Mouse (Mus musculus) lung, adult 2 months (tissue): ENCODE measurements around the gene Atp5g3. TPM values are rescaled to one million over a fixed set of nuclear protein-coding genes. Genes with fewer than 3 reads are reported as not detected.
A peak's percentile ranks its signal among the peaks of the same experiment; 100 is the strongest.
"Not testable (repeated sequence)": the region's sequence is repeated elsewhere in the genome, so short reads cannot be mapped to it uniquely, and the experiment has no call there.

ENCODE experiments used
- DNase-seq: peaks from one replicate; pipeline ENCODE4 v3.0.0; 2022
- H3K4me1 ChIP-seq: fragments of 200-500 bp; 2 replicates; pipeline ENCODE4 v1.6.1; 2011; ENCODE audit warnings: low read length; ENCODE audit not compliant: control insufficient read depth, insufficient read depth
- H3K4me3 ChIP-seq: fragments of 200-500 bp; replicated peaks from 2 replicates; pipeline ENCODE3; 2011; ENCODE audit warnings: low read depth, mild to moderate bottlenecking, control low read depth, low read length; ENCODE audit errors: extremely low read depth
- CTCF ChIP-seq: fragments of 200-500 bp; IDR thresholded peaks from 2 replicates; pipeline ENCODE4 v1.5.1; 2011; ENCODE audit warnings: mild to moderate bottlenecking, low read length, control low read depth; ENCODE audit not compliant: insufficient read depth
- POLR2A ChIP-seq: fragments of 200-500 bp; IDR thresholded peaks from 2 replicates; pipeline ENCODE4 v1.6.1; 2011; ENCODE audit warnings: low read depth, mild to moderate bottlenecking, control low read depth, low read length, borderline replicate concordance; ENCODE audit errors: extremely low read depth
- WGBS: fragments of 180-500 bp; shearing (Covaris S2); methylation state at CpG from one replicate; pipeline ENCODE4 v1.1.7; 2018; 5-methylcytosine and 5-hydroxymethylcytosine counted together
- polyA plus RNA-seq: library from polyadenylated mRNA; depleted of rRNA; stranded (reverse); fragments of >200 nt; gene quantifications from 2 replicates; pipeline ENCODE4 v1.2.3, GENCODE M21; 2012

The Atp5g3 gene
- polyA plus RNA-seq, 1 experiment = 232 TPM

GRCm38 (mm10) chr2:73901169-73901568, 10.0 kb downstream of the Atp5g3 start:
- TF ChIP-seq POLR2A (no peak), CTCF (no peak)
- no peak for DNase-seq
- no peak overlapping the region for H3K4me3 ChIP-seq
- no peaks in the 10 kb centered on the region for H3K4me1 ChIP-seq

- no peak for TF ChIP-seq POLR2A
- TF ChIP-seq CTCF = no peak
- no peak for DNase-seq
- WGBS = 59% methylated on average over 1 of the region's 1 CpGs
- no peak overlapping the region for H3K4me3 ChIP-seq
- H3K4me1 ChIP-seq = no peaks in the 10 kb centered on the region
These were observed 10.8 kb downstream of the Atp5g3 start for GRCm38 (mm10) chr2:73900364-73900763.

- 78% methylated on average over 4 of the region's 4 CpGs for WGBS
- DNase-seq, H3K4me3 ChIP-seq, H3K4me1 ChIP-seq: not testable (repeated sequence)
These were observed 14.2 kb downstream of the Atp5g3 start for GRCm38 (mm10) chr2:73896919-73897318.

- Histone ChIP-seq H3K4me3 (no peak overlapping the region), H3K4me1 (no peaks in the 10 kb centered on the region; the same call in 1 of the 2 replicates)
- DNase-seq = no peak
- 56% methylated on average over 22 of the region's 22 CpGs for WGBS
- TF ChIP-seq CTCF (no peak), POLR2A (no peak)
These were observed 17.5 kb downstream of the Atp5g3 start for GRCm38 (mm10) chr2:73893473-73894270.

GRCm38 (mm10) chr2:73892464-73893296, 18.4 kb downstream of the Atp5g3 start, which contains the start of gene Atf2:
Atf2 (minus strand) TSS chr2:73892639.
- Histone ChIP-seq H3K4me1 (no peaks in the 10 kb centered on the region; the same call in 1 of the 2 replicates), H3K4me3 (peak within 1 kb of the TSS; percentile 87)
- WGBS = under 1% methylated on average over 62 of the region's 63 CpGs
- TF ChIP-seq CTCF = no peak
- peak; percentile 82 for TF ChIP-seq POLR2A
- peak; percentile 97 for DNase-seq

- TF ChIP-seq POLR2A = no peak
- no peak for TF ChIP-seq CTCF
- Histone ChIP-seq H3K4me3 (peak overlapping the region; percentile 87), H3K4me1 (no peaks in the 10 kb centered on the region; the same call in 1 of the 2 replicates)
- DNase-seq = no peak
- WGBS = under 1% methylated on average over 54 of the region's 54 CpGs
These were observed 19.2 kb downstream of the Atp5g3 start for GRCm38 (mm10) chr2:73891701-73892463.

- Histone ChIP-seq H3K4me3 (no peak overlapping the region), H3K4me1 (no peaks in the 10 kb centered on the region; the same call in 1 of the 2 replicates)
- TF ChIP-seq CTCF = no peak
- no peak for TF ChIP-seq POLR2A
- 71% methylated on average over 2 of the region's 2 CpGs for WGBS
- DNase-seq = no peak
These were observed 25.1 kb downstream of the Atp5g3 start for GRCm38 (mm10) chr2:73885997-73886396.

GRCm38 (mm10) chr2:73877891-73878290, 33.2 kb downstream of the Atp5g3 start:
- Histone ChIP-seq H3K4me3 (no peak overlapping the region), H3K4me1 (no peaks in the 10 kb centered on the region; the same call in 1 of the 2 replicates)
- no peak for DNase-seq
- TF ChIP-seq POLR2A = no peak
- no peak for TF ChIP-seq CTCF
- WGBS = 85% methylated on average over 2 of the region's 2 CpGs
